Mouse (Mus musculus) liver, embryonic 14.5 days (tissue): ENCODE results near the gene Rer1. TPM values are rescaled to one million over a fixed set of nuclear protein-coding genes. Genes with fewer than 3 reads are reported as not detected.

ENCODE experiments used
- ATAC-seq: fragments of 200-750 bp; cut with Nextera tagmentation; 2 replicates; pipeline ENCODE4 v1.8.0; 2017; ENCODE audit warnings: moderate number of reproducible peaks, mild to moderate bottlenecking, moderate library complexity; ENCODE audit not compliant: insufficient read depth
- DNase-seq, 3 experiments: peaks; one replicate each; pipeline ENCODE4 v3.0.0-alpha.2; 2012 to 2013; ENCODE audit warnings: low read depth in 3 of 3, low spot score in 3 of 3
- H3K27ac ChIP-seq: fragments of 300-500 bp; sonication (generic); 2 replicates; pipeline ENCODE4 v1.5.1; 2014; ENCODE audit warnings: moderate library complexity, mild to moderate bottlenecking, control low read depth, inconsistent platforms
- H3K27me3 ChIP-seq: fragments of 300-500 bp; sonication (generic); 2 replicates; pipeline ENCODE4 v1.6.1; 2014; ENCODE audit warnings: mild to moderate bottlenecking, low read length, moderate library complexity; ENCODE audit not compliant: control insufficient read depth, insufficient read depth
- H3K36me3 ChIP-seq: fragments of 300-500 bp; sonication (generic); replicated peaks from 2 replicates; pipeline ENCODE4 v1.6.1; 2014; ENCODE audit warnings: low read depth; ENCODE audit not compliant: control insufficient read depth, insufficient read depth
- H3K4me1 ChIP-seq, 2 experiments: fragments of 200-500 bp in 1 of 2; fragments of 300-500 bp in 1 of 2; sonication (generic) in 1 of 2; replicated peaks; 2 replicates each; pipeline ENCODE4 v1.6.1; 2012 to 2014; ENCODE audit warnings: antibody characterized with exemption in 1 of 2, inconsistent platforms in 1 of 2, low read length in 1 of 2; ENCODE audit not compliant: control insufficient read depth in 2 of 2, insufficient read depth in 2 of 2
- H3K4me2 ChIP-seq: fragments of 300-500 bp; sonication (generic); 2 replicates; pipeline ENCODE4 v1.6.1; 2014; ENCODE audit warnings: low read depth, mild to moderate bottlenecking, control low read depth, moderate library complexity
- H3K4me3 ChIP-seq, 2 experiments: fragments of 200-500 bp in 1 of 2; fragments of 300-500 bp in 1 of 2; sonication (generic) in 1 of 2; 2 replicates each; pipeline ENCODE4 v1.5.1; 2012 to 2014; ENCODE audit warnings: low read depth in 2 of 2, low read length in 2 of 2, mild to moderate bottlenecking in 2 of 2, control low read depth in 1 of 2, inconsistent platforms in 1 of 2, moderate library complexity in 1 of 2; ENCODE audit not compliant: insufficient read depth in 1 of 2
- H3K9ac ChIP-seq: fragments of 300-500 bp; sonication (generic); replicated peaks from 2 replicates; pipeline ENCODE4 v1.6.1; 2014; ENCODE audit warnings: mild to moderate bottlenecking, control low read depth, moderate library complexity
- H3K9me3 ChIP-seq: fragments of 300-500 bp; sonication (generic); 2 replicates; pipeline ENCODE4 v1.6.1; 2016; ENCODE audit warnings: low read length, mixed read lengths; ENCODE audit not compliant: control insufficient read depth
- CTCF ChIP-seq: IDR thresholded peaks from 2 replicates; pipeline ENCODE4 v1.5.1; 2016; ENCODE audit warnings: antibody characterized with exemption, low read depth, control low read depth
- EP300 ChIP-seq: IDR thresholded peaks from 2 replicates; pipeline ENCODE4 v1.6.1; 2016; ENCODE audit warnings: antibody characterized with exemption, low read depth
- WGBS: fragments of 180-500 bp; shearing (Covaris S2); extraction: QIAGEN DNeasy Blood & Tissue Kit; methylation state at CpG from one replicate; pipeline ENCODE4 v1.1.7; 2014; ENCODE audit not compliant: insufficient replicate concordance; 5-methylcytosine and 5-hydroxymethylcytosine counted together
- polyA plus RNA-seq, 2 experiments: library from polyadenylated mRNA; depleted of rRNA in 1 of 2; stranded (reverse) in 1 of 2; unstranded in 1 of 2; fragments of >200 nt; fragmentation: Nextera tagmentation in 1 of 2; extraction: Ambion mirVana in 1 of 2; gene quantifications; 2 replicates each; pipeline versions ENCODE4 v1.2.1 to v1.2.3; 2012 to 2014

Rer1 gene
- polyA plus RNA-seq, 2 experiments = 50.8 to 97.7 TPM

- TF ChIP-seq EP300 = no peak
- no peak for TF ChIP-seq CTCF
- Histone ChIP-seq H3K9ac (no peak overlapping the region), H3K4me1 (no peaks in the 10 kb centered on the region), H3K4me3 (no peak overlapping the region), H3K9me3 (no peaks in the 10 kb centered on the region), H3K27me3 (no peaks in the 10 kb centered on the region), H3K27ac (no peak overlapping the region), H3K36me3 (no peaks in the 10 kb centered on the region), H3K4me2 (no peak overlapping the region)
- ATAC-seq (no peak), DNase-seq (no peak)
- 54% methylated on average over 6 of the region's 6 CpGs for WGBS
Observed at GRCm38 (mm10) chr4:155097452-155097851, 11.3 kb upstream of the Rer1 start.

GRCm38 (mm10) chr4:155095967-155096366, 9.8 kb upstream of the Rer1 start:
- TF ChIP-seq CTCF (no peak), EP300 (no peak)
- WGBS = 70% methylated on average over 8 of the region's 8 CpGs
- H3K27ac ChIP-seq = no peak overlapping the region
- no peak overlapping the region for H3K4me2 ChIP-seq
- DNase-seq (no peak), ATAC-seq (no peak)
- H3K9me3 ChIP-seq = no peaks in the 10 kb centered on the region
- H3K4me3 ChIP-seq = no peak overlapping the region
- H3K36me3 ChIP-seq = no peaks in the 10 kb centered on the region
- H3K9ac ChIP-seq = no peak overlapping the region
- no peaks in the 10 kb centered on the region for H3K4me1 ChIP-seq
- H3K27me3 ChIP-seq = no peaks in the 10 kb centered on the region

GRCm38 (mm10) chr4:155095238-155095900, 9.2 kb upstream of the Rer1 start:
- Histone ChIP-seq H3K9me3 (no peaks in the 10 kb centered on the region), H3K4me3 (no peak overlapping the region), H3K36me3 (no peaks in the 10 kb centered on the region), H3K4me1 (no peaks in the 10 kb centered on the region), H3K27me3 (no peaks in the 10 kb centered on the region), H3K27ac (no peak overlapping the region), H3K9ac (no peak overlapping the region), H3K4me2 (no peak overlapping the region)
- ATAC-seq (peak; percentile 42), DNase-seq (peak in 2 of 3 experiments; percentile 56 to 58)
- 39% methylated on average over 8 of the region's 8 CpGs for WGBS
- TF ChIP-seq EP300 = no peak
- TF ChIP-seq CTCF = peak; percentile 99

GRCm38 (mm10) chr4:155094565-155094964, 8.4 kb upstream of the Rer1 start:
- Histone ChIP-seq H3K9me3 (no peaks in the 10 kb centered on the region), H3K9ac (no peak overlapping the region), H3K4me1 (no peaks in the 10 kb centered on the region), H3K27ac (no peak overlapping the region), H3K36me3 (no peaks in the 10 kb centered on the region), H3K4me3 (no peak overlapping the region), H3K27me3 (no peaks in the 10 kb centered on the region), H3K4me2 (no peak overlapping the region)
- 47% methylated on average over 3 of the region's 3 CpGs for WGBS
- peak in 1 of 3 experiments; percentile 31 for DNase-seq
- peak; percentile 88 for TF ChIP-seq CTCF
- no peak for TF ChIP-seq EP300
- peak; percentile 56 for ATAC-seq

GRCm38 (mm10) chr4:155093431-155094149, 7.4 kb upstream of the Rer1 start:
- no peak for DNase-seq
- TF ChIP-seq CTCF = no peak
- TF ChIP-seq EP300 = no peak
- ATAC-seq = no peak
- Histone ChIP-seq H3K27ac (no peak overlapping the region), H3K27me3 (no peaks in the 10 kb centered on the region), H3K4me1 (no peaks in the 10 kb centered on the region), H3K4me3 (no peak overlapping the region), H3K9ac (no peak overlapping the region), H3K4me2 (no peak overlapping the region), H3K36me3 (no peaks in the 10 kb centered on the region), H3K9me3 (no peaks in the 10 kb centered on the region)
- 53% methylated on average over 7 of the region's 7 CpGs for WGBS
